Mouse (Mus musculus): Measurements from ENCODE around the gene Map3k4. TPM values are rescaled to one million over a fixed set of nuclear protein-coding genes. Genes with fewer than 3 reads are reported as not detected.

Map3k4 gene
- polyA plus RNA-seq, 1 experiment from 2014 or later = 45.0 TPM

DNA sequence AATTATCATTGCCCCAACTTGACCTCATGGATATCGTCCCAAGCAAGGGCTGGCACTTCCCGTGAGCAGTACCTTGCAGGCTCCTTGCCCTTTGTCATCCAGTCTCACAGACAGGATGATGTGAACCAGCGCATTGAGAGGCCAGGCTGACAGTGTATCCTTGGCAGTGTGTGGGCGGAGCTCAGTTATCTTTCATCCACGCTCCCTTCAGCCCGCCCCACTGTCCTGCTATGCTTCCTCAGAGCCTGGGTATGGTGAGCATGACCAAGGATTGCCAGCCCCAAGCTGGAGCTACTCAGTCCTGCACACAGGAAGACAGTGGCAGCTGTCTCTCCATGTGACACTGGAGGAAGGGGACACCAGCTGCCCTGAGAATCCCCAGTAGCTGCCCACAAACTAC is 102.4 kb downstream of the Map3k4 start:
- ATAC-seq (ENCODE audit: insufficient read depth, low FRiP score, low TSS enrichment) (no peak), DNase-seq (ENCODE audit: low spot score) (no peak)
- no peak overlapping the region for H3K27ac ChIP-seq (ENCODE audit: low read depth, low read length)
- no peak overlapping the region for H3K4me2 ChIP-seq (ENCODE audit: low read depth)
- H3K9ac ChIP-seq (ENCODE audit: low read length) = no peak overlapping the region
- no peaks in the 10 kb centered on the region; the same call in 1 of the 2 replicates for H3K36me3 ChIP-seq (ENCODE audit: control insufficient read depth, insufficient read depth, low read length)
- H3K4me3 ChIP-seq (ENCODE audit: low read depth, low read length) = no peak overlapping the region
- 83% methylated on average over 6 of the region's 6 CpGs for WGBS
- H3K4me1 ChIP-seq (ENCODE audit: control insufficient read depth, insufficient read depth, low read length) = no peaks in the 10 kb centered on the region
- H3K9me3 ChIP-seq (ENCODE audit: control insufficient read depth, low read length) = no peaks in the 10 kb centered on the region
- H3K27me3 ChIP-seq (ENCODE audit: control insufficient read depth, insufficient read depth, low read length) = no peaks in the 10 kb centered on the region

DNA sequence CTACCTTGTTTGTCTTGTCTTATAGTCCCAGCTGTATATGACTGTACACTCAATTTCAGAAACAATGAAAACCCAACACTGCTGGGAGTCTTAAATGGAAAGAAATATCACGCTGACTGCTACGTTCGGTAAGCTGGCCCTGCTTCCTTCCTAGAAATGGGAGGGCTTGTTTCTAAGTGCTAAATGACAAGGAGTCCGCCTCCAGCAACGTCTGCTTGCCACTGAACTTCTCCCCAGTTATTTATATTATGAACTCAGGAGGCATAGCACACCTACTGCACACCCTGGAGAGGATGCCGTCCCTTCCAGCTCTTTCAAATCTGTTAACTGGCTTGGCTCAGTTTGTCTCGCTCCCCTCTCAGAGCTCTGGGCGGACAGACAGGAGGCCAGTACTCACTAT is 105.2 kb downstream of the Map3k4 start:
- no peaks in the 10 kb centered on the region for H3K9me3 ChIP-seq (ENCODE audit: control insufficient read depth, low read length)
- no peaks in the 10 kb centered on the region; the same call in 1 of the 2 replicates for H3K36me3 ChIP-seq (ENCODE audit: control insufficient read depth, insufficient read depth, low read length)
- no peaks in the 10 kb centered on the region for H3K27me3 ChIP-seq (ENCODE audit: control insufficient read depth, insufficient read depth, low read length)
- no peak overlapping the region for H3K4me3 ChIP-seq (ENCODE audit: low read depth, low read length)
- H3K4me2 ChIP-seq (ENCODE audit: low read depth) = no peak overlapping the region
- DNase-seq (ENCODE audit: low spot score) (no peak), ATAC-seq (ENCODE audit: insufficient read depth, low FRiP score, low TSS enrichment) (no peak)
- no peak overlapping the region for H3K9ac ChIP-seq (ENCODE audit: low read length)
- H3K4me1 ChIP-seq (ENCODE audit: control insufficient read depth, insufficient read depth, low read length) = no peaks in the 10 kb centered on the region
- no peak overlapping the region for H3K27ac ChIP-seq (ENCODE audit: low read depth, low read length)
- WGBS = 94% methylated on average over 8 of the region's 8 CpGs

DNA sequence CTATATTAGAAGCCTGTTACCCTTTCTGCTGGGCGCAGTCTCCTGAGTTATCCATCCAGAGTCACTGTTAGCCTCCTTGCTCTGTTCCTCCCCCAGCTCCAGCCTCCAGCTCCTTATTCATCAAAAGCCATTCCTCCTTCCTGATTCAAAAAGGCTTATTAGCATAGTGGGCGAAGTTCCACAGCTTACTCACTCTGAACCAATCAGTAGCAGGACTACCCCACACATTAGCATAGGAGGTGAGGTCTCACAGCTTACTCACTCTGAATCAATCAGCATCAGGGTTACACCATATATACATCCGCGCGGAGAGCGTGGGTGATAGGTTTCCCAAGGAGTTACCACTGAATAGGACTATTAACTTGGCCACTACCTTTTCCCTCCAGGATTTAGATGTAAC is 106.3 kb downstream of the Map3k4 start:
- DNase-seq (ENCODE audit: low spot score) (no peak), ATAC-seq (ENCODE audit: insufficient read depth, low FRiP score, low TSS enrichment) (no peak)
- Histone ChIP-seq H3K36me3 (ENCODE audit: control insufficient read depth, insufficient read depth, low read length) (no peaks in the 10 kb centered on the region; the same call in 1 of the 2 replicates), H3K4me2 (ENCODE audit: low read depth) (no peak overlapping the region), H3K4me1 (ENCODE audit: control insufficient read depth, insufficient read depth, low read length) (peaks cover 2% of the 10 kb centered on the region; the same call in 1 of the 2 replicates), H3K4me3 (ENCODE audit: low read depth, low read length) (no peak overlapping the region), H3K27ac (ENCODE audit: low read depth, low read length) (no peak overlapping the region), H3K9ac (ENCODE audit: low read length) (no peak overlapping the region), H3K27me3 (ENCODE audit: control insufficient read depth, insufficient read depth, low read length) (no peaks in the 10 kb centered on the region), H3K9me3 (ENCODE audit: control insufficient read depth, low read length) (no peaks in the 10 kb centered on the region)
- WGBS = 88% methylated on average over 6 of the region's 6 CpGs

DNA sequence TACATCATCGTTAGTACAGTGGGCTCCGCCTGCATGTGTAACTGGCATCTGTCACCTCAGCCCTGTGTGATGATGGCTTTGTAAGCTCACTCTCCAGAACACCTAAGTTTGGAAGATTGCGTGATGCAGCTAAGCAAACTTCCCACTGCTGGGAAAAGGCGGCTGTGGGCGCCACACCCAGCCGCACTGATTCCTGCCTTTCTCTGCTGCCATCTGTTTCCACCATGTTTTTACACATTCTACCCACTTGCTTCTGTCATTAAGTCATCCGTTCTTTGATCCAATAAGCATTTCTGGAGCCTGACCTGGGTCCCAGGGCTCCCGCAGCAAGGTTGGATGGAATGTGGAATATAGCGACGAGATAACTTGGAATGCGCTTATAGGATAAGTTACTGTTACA is 106.7 kb downstream of the Map3k4 start:
- Histone ChIP-seq H3K4me3 (ENCODE audit: low read depth, low read length) (no peak overlapping the region), H3K27me3 (ENCODE audit: control insufficient read depth, insufficient read depth, low read length) (no peaks in the 10 kb centered on the region), H3K9ac (ENCODE audit: low read length) (no peak overlapping the region), H3K27ac (ENCODE audit: low read depth, low read length) (no peak overlapping the region), H3K4me1 (ENCODE audit: control insufficient read depth, insufficient read depth, low read length) (peaks cover 6% of the 10 kb centered on the region; the same call in 1 of the 2 replicates), H3K4me2 (ENCODE audit: low read depth) (no peak overlapping the region), H3K36me3 (ENCODE audit: control insufficient read depth, insufficient read depth, low read length) (no peaks in the 10 kb centered on the region; the same call in 1 of the 2 replicates), H3K9me3 (ENCODE audit: control insufficient read depth, low read length) (no peaks in the 10 kb centered on the region)
- DNase-seq (ENCODE audit: low spot score) (no peak), ATAC-seq (ENCODE audit: insufficient read depth, low FRiP score, low TSS enrichment) (no peak)
- 92% methylated on average over 11 of the region's 11 CpGs for WGBS

DNA sequence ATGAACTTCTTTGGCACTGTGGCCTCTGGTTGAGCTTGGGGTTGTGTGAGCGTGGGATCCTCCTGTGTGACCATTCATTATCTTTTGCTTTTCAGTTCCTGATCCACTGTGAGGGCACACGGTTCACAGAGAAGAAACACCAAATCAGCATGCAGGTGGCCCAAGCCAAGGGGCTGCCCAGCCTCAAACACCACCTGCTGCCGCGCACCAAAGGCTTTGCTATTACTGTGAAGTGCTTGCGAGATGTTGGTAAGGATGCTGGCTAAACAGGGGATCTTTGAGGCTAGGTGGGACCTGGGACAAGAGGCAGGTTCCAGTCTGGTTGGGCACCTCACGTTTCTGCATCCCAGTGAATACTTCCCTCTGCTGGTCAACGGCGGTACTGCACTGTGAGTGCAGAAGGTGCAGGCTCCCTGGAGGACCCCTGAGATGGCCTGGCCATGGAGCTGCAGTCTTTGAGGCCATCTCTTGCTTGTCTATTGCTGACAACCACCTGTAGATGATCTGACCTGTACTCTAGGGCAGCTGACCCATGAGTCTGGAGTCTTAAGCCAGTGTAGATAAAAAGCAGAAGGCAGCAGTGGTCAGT is 108.0 kb downstream of the Map3k4 start:
- Histone ChIP-seq H3K4me1 (ENCODE audit: control insufficient read depth, insufficient read depth, low read length) (peaks cover 15% of the 10 kb centered on the region), H3K27me3 (ENCODE audit: control insufficient read depth, insufficient read depth, low read length) (no peaks in the 10 kb centered on the region), H3K9me3 (ENCODE audit: control insufficient read depth, low read length) (no peaks in the 10 kb centered on the region), H3K36me3 (ENCODE audit: control insufficient read depth, insufficient read depth, low read length) (no peaks in the 10 kb centered on the region), H3K9ac (ENCODE audit: low read length) (no peak overlapping the region), H3K4me3 (ENCODE audit: low read depth, low read length) (no peak overlapping the region), H3K27ac (ENCODE audit: low read depth, low read length) (no peak overlapping the region), H3K4me2 (ENCODE audit: low read depth) (no peak overlapping the region)
- ATAC-seq (ENCODE audit: insufficient read depth, low FRiP score, low TSS enrichment) (peak; percentile 60; the same call in 1 of the 2 replicates), DNase-seq (ENCODE audit: low spot score) (peak; percentile 86)
- 36% methylated on average over 8 of the region's 8 CpGs for WGBS

DNA sequence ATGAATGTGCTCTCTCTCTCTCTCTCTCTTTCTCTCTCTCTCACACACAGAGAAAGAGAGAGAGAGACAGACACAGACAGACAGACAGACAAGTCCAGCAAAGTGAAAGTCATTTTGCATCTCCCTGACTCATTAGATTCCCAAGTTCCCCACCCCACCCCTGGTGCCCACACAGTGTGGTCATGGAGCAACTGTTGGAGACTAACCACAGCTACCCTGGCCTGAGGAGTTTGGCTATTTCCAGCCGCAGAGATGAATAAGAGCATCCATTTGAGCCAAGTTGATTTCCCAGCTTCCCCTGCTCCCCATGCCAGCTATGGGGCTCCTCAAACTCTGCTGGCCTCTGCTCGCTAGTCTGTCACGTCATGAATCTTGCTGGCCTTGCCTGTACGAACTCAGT is 109.1 kb downstream of the Map3k4 start:
- no peak overlapping the region for H3K9ac ChIP-seq (ENCODE audit: low read length)
- no peak overlapping the region for H3K4me2 ChIP-seq (ENCODE audit: low read depth)
- H3K4me1 ChIP-seq (ENCODE audit: control insufficient read depth, insufficient read depth, low read length) = peaks cover 23% of the 10 kb centered on the region
- ATAC-seq (ENCODE audit: insufficient read depth, low FRiP score, low TSS enrichment) (no peak), DNase-seq (ENCODE audit: low spot score) (no peak)
- H3K9me3 ChIP-seq (ENCODE audit: control insufficient read depth, low read length) = no peaks in the 10 kb centered on the region
- no peaks in the 10 kb centered on the region for H3K36me3 ChIP-seq (ENCODE audit: control insufficient read depth, insufficient read depth, low read length)
- no peak overlapping the region for H3K27ac ChIP-seq (ENCODE audit: low read depth, low read length)
- H3K4me3 ChIP-seq (ENCODE audit: low read depth, low read length) = no peak overlapping the region
- H3K27me3 ChIP-seq (ENCODE audit: control insufficient read depth, insufficient read depth, low read length) = no peaks in the 10 kb centered on the region
- WGBS = 84% methylated on average over 4 of the region's 4 CpGs

DNA sequence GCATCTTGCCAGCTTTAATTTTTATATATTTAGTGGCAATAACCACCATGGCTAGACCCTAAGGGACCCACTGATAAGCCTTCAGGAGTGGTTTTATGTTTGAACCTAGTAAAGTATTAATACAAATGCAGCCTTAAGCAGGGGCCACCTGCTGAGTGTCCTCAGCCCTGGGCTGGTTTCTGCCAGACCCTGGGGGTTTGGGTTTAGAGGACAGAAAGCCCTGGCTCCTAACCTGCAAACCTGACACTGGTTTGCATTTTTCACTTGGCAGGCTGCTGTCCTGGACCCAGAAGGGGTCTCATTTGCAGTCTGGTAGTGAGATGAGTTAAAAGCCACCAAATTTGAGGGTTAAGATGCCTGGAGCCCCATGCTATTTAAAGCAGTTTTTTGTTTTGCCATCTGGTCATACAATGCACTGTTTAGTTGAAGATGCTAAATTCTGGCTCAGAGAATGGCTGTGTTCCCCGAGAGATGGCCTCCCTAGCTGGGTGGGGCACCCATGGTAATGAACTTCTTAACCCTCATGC is 111.5 kb downstream of the Map3k4 start:
- Histone ChIP-seq H3K27me3 (ENCODE audit: control insufficient read depth, insufficient read depth, low read length) (no peaks in the 10 kb centered on the region), H3K36me3 (ENCODE audit: control insufficient read depth, insufficient read depth, low read length) (no peaks in the 10 kb centered on the region), H3K9me3 (ENCODE audit: control insufficient read depth, low read length) (no peaks in the 10 kb centered on the region), H3K9ac (ENCODE audit: low read length) (peak overlapping the region; percentile 38), H3K4me1 (ENCODE audit: control insufficient read depth, insufficient read depth, low read length) (peaks cover 23% of the 10 kb centered on the region), H3K4me2 (ENCODE audit: low read depth) (no peak overlapping the region), H3K27ac (ENCODE audit: low read depth, low read length) (peak overlapping the region; percentile 56; the same call in 1 of the 2 replicates), H3K4me3 (ENCODE audit: low read depth, low read length) (no peak overlapping the region)
- WGBS = 30% methylated on average over 1 of the region's 1 CpGs
- ATAC-seq (ENCODE audit: insufficient read depth, low FRiP score, low TSS enrichment) (no peak), DNase-seq (ENCODE audit: low spot score) (no peak)

DNA sequence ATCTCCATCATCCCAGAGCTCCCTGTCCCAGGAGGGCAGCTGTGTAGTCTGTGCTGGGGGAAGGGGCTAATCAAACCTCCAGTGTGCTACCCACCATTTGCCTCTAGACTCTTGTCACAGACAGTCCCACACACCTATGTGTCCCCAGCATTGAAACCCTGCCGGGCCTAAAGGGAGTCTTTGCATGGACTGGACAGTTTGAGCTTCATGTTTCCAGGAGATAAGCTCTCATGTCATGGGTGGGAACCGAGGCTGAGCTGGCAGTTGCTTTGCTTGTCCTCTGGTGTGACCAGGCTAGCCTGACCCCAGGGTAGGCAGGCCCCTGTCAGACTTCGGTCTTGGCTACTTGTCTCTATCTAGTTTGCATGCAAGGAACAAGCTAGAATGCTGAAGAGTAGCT is 112.3 kb downstream of the Map3k4 start:
- WGBS = 75% methylated on average over 3 of the region's 3 CpGs
- peak overlapping the region; percentile 75 for H3K27ac ChIP-seq (ENCODE audit: low read depth, low read length)
- H3K4me1 ChIP-seq (ENCODE audit: control insufficient read depth, insufficient read depth, low read length) = peaks cover 23% of the 10 kb centered on the region
- H3K4me3 ChIP-seq (ENCODE audit: low read depth, low read length) = no peak overlapping the region
- DNase-seq (ENCODE audit: low spot score) (no peak), ATAC-seq (ENCODE audit: insufficient read depth, low FRiP score, low TSS enrichment) (peak; percentile 20)
- H3K9me3 ChIP-seq (ENCODE audit: control insufficient read depth, low read length) = no peaks in the 10 kb centered on the region
- H3K4me2 ChIP-seq (ENCODE audit: low read depth) = no peak overlapping the region
- no peaks in the 10 kb centered on the region for H3K27me3 ChIP-seq (ENCODE audit: control insufficient read depth, insufficient read depth, low read length)
- H3K36me3 ChIP-seq (ENCODE audit: control insufficient read depth, insufficient read depth, low read length) = no peaks in the 10 kb centered on the region
- peak overlapping the region; percentile 26 for H3K9ac ChIP-seq (ENCODE audit: low read length)

DNA sequence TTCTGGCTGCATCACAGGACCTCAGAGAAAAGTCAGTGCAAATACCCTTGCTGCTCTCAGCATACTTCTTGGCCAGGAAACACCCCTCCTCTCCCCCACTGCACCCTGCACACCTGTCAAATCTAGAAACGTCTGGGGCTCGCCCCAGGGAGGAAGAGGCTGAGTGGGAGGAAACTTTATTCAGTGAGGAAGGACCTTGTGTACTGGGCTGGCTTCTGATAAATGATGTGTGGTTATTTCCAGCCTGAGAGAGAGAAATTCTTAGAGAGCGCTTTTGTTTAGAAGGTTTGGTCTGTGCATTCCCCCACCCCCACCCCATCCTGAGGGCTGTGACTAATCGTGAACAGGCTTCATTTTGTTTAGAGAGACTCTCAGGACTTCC is 112.9 kb downstream of the Map3k4 start:
- 28% methylated on average over 4 of the region's 4 CpGs for WGBS
- Histone ChIP-seq H3K9ac (ENCODE audit: low read length) (peak overlapping the region; percentile 26; the same call in 1 of the 2 replicates), H3K4me1 (ENCODE audit: control insufficient read depth, insufficient read depth, low read length) (peaks cover 23% of the 10 kb centered on the region), H3K9me3 (ENCODE audit: control insufficient read depth, low read length) (no peaks in the 10 kb centered on the region), H3K36me3 (ENCODE audit: control insufficient read depth, insufficient read depth, low read length) (no peaks in the 10 kb centered on the region), H3K4me3 (ENCODE audit: low read depth, low read length) (no peak overlapping the region), H3K4me2 (ENCODE audit: low read depth) (no peak overlapping the region), H3K27ac (ENCODE audit: low read depth, low read length) (peak overlapping the region; percentile 75), H3K27me3 (ENCODE audit: control insufficient read depth, insufficient read depth, low read length) (no peaks in the 10 kb centered on the region)
- DNase-seq (ENCODE audit: low spot score) (peak; percentile 49), ATAC-seq (ENCODE audit: insufficient read depth, low FRiP score, low TSS enrichment) (peak; percentile 33)

All from neural tube, embryonic 11.5 days (tissue).